Mouse (Mus musculus) heart, adult 11 months (tissue): Measurements from ENCODE around the gene Ash1l.
"Not testable (repeated sequence)": the region's sequence is repeated elsewhere in the genome, so short reads cannot be mapped to it uniquely, and the experiment has no call there.

Experiments used
- DNase-seq: peaks from one replicate; pipeline ENCODE4 v3.0.0; 2022

Ash1l gene

GRCm38 (mm10) chr3:88963211-88963610, 12.8 kb downstream of the Ash1l start:
- peak; percentile 64 for DNase-seq

GRCm38 (mm10) chr3:88975012-88975411, 24.6 kb downstream of the Ash1l start:
- no peak for DNase-seq

DNA sequence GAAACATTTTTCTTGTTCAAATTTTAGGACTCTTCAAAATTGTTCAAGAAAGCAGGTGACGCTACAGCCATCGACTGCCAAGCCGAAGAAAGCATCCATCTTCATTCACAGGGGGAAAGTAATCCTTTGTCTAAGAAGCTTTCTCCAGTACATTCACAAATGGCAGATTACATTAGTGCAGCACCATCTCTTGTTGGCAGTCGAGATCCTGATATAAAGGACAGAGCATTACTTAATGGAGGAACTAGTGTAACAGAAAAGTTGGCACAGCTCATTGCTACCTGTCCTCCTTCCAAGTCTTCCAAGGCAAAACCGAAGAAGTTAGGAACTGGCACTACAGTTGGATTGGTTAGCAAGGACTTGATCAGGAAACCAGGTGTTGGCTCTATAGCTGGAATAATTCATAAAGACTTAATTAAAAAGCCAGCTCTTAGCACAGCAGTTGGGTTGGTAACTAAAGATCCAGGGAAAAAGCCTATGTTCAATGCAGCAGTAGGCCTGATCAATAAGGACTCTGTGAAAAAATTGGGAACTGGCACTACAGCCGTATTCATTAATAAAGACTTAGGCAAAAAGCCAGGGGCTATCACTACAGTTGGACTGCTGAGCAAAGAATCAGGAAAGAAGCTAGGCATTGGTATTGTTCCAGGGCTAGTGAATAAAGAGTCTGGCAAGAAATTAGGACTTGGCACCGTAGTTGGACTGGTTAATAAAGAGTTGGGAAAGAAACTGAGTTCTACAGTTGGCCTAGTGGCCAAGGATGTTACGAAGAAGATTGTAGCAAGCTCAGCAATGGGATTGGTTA, 31.0 kb downstream of the Ash1l start:
- DNase-seq = peak; percentile 42

DNA sequence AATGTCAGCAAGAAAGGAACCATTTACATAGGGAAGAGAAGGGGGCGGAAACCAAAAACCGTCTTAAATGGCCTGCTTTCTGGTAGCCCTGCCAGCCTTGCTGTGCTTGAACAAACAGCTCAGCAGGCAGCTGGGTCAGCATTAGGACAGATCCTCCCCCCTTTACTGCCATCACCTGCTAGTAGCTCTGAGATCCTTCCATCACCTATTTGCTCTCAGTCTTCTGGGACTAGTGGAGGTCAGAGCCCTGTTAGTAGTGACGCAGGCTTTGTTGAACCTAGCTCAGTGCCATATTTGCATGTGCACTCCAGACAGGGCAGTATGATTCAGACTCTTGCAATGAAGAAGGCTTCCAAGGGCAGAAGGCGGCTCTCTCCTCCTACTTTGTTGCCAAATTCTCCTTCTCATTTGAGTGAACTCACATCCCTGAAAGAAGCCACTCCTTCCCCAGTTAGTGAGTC, 33.5 kb downstream of the Ash1l start:
- DNase-seq = peak; percentile 94

DNA sequence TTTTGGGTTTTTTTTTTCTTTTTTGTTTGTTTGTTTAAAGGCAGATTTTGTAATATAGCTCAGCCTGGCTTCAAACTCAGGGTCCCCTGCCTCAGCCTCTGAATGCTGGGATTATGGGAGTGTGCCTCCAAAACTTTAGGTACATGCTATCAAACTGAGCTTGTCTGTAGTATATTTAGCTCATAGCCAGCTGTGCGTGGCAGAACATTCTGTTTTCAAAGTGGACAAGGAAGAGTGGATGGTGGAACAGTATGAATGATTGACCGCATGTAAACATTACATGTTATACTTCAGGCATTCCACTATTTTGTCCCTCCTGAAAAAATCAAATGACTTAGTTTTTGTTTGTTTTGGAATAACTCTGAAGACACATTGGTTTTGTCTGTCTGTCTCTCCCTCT, 42.4 kb downstream of the Ash1l start:
- DNase-seq = peak; percentile 86

DNA sequence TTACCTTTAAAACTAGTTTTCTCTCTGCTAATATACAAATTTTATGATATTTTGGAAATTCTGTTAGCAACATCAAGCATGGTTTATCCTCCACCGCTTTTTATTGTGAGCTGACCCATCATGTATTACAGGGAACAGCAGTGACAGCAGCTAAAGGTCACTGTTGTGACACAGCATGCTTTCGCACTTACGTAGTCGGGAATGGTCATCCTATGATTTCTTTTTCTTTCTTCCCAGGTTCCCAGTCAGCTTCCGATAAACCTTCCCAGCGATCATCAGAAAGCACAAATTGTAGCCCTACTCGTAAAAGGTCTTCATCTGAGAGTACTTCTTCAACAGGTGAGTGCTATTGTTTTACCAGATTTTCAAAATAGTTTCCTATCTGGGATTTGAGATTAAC, 51.1 kb downstream of the Ash1l start:
- DNase-seq = no peak

DNA sequence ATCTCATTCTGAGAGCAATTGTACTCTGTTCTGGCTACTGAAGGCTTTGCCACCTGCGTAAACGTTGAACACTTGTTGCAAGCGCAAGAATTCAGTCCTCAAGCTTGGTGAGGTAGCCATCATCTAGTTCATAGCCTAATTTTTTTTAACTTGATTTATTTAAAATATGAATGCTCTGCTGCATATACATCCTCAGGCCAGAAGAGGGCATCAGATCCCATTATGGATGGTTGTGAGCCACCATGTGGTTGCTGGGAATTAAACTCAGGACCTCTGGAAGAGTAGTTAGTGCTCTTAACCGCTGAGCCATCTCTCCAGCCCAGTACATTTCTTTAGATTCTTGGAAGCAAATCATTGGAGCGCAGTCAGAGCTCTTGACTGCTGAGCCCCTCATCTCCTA, 80.5 kb downstream of the Ash1l start:
- DNase-seq = not testable (repeated sequence)

DNA sequence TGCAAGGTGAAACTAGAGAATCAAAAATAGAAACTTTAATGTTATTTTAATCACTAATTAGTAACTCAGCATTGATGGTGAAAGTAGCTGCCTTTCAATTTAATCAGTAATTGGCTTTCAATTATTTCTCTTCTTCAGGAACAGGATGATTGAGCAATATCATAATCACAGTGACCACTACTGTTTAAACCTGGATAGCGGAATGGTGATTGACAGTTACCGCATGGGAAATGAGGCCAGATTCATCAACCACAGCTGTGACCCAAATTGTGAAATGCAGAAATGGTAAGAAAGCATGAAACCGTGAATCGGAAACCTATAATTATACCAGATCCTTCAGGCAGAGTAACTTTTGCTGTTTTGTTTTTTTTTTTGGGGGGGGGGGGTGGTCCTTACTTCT, 92.9 kb downstream of the Ash1l start:
- DNase-seq = peak; percentile 14

- no peak for DNase-seq
Measured at GRCm38 (mm10) chr3:89058361-89058760, 107.9 kb downstream of the Ash1l start.

DNA sequence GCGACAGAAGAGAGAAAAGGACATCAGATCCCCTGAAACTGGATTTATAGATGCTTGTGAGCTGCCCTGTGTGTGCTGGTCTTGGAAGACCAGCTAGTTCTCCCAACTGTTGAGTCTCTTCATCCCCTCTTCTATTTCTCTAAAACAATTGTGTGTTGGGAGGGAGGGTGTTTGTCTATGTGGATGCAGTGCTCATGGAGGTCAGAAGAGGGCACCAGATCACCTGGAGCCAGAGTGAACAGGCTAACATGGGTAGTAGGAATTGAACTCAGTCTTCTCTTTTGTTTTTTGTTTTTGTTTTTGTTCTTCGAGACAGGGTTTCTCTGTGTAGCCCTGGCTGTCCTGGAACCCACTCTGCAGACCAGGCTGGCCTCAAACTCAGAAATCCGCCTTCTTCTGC, 108.4 kb downstream of the Ash1l start:
- no peak for DNase-seq

- DNase-seq = no peak
Measured at GRCm38 (mm10) chr3:89061696-89062095, 111.3 kb downstream of the Ash1l start.

- no peak for DNase-seq
Measured at GRCm38 (mm10) chr3:89067265-89067664, 116.8 kb downstream of the Ash1l start.

- no peak for DNase-seq
Measured at GRCm38 (mm10) chr3:89077383-89077782, 127.0 kb downstream of the Ash1l start.

DNA sequence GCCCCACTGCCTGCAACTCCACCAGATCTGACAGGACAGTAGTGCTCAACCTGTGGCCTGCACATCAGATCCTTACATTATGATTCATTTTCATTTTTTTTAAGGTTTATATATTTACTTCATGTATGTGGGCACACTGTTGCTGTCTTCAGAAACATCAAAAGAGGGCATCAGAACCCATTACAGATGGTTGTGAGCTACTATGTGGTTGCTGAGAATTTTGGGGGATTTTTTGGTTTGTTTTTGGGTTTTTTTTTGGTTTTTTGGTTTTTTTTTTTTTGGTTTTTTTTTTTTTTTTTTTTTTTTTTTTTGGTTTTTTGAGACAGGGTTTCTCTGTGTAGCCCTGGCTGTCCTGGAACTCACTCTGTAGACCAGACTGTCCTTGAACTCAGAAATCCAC, 131.9 kb downstream of the Ash1l start:
- not testable (repeated sequence) for DNase-seq

- DNase-seq = no peak
Measured at GRCm38 (mm10) chr3:89084133-89084532, 133.7 kb downstream of the Ash1l start.

- DNase-seq = no peak
Measured at GRCm38 (mm10) chr3:89084654-89085190, 134.3 kb downstream of the Ash1l start.

DNA sequence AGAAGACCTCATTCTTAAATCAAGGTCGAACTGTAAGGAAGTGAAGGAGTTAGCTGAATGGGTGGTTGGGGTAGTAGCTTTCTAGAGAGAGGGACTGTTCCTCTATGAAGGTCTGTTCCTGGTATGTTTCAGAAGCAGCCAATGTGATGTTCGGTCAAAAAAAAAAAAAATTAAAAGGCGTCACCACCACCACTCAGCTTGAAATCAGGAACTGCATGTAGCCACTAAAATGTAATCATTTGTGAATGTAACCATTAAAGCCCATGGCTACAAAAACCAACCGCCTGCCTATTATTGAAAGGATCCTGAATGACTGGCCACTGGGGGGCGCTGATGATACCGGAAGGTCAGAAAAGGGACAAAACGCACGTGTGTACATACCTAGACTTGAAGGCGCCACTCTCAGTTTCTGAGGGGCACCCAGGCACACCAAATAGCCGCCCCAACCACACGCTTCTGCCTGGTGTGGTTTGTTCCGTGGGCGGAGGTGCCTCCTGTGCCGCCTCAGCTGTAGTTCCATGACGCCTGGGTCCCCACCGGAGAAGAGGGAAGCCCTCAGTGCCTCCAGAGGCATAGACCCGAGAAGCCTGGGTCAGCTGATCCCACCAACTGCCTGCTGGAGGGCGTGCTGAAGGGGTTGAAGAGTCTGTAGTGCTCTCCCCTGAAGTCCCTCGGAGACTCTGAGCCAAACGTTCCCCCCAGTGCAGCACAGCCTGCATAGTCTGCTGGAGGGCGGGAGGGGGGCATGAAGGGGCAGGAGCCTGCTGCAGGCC, 137.1 kb downstream of the Ash1l start:
- peak; percentile 95 for DNase-seq

GRCm38 (mm10) chr3:89088974-89089373, 138.6 kb downstream of the Ash1l start:
- peak; percentile 94 for DNase-seq

GRCm38 (mm10) chr3:89089882-89090591, 139.6 kb downstream of the Ash1l start:
- DNase-seq = peak; percentile 99

- peak; percentile 99 for DNase-seq
Measured at GRCm38 (mm10) chr3:89090694-89091655, 140.6 kb downstream of the Ash1l start.

GRCm38 (mm10) chr3:89091811-89092508, 141.5 kb downstream of the Ash1l start:
- peak; percentile 92 for DNase-seq
